Mouse (Mus musculus): ENCODE data around the gene Bcl11a.
"Not testable (repeated sequence)": the region's sequence is repeated elsewhere in the genome, so short reads cannot be mapped to it uniquely, and the experiment has no call there.

The Bcl11a gene

DNA sequence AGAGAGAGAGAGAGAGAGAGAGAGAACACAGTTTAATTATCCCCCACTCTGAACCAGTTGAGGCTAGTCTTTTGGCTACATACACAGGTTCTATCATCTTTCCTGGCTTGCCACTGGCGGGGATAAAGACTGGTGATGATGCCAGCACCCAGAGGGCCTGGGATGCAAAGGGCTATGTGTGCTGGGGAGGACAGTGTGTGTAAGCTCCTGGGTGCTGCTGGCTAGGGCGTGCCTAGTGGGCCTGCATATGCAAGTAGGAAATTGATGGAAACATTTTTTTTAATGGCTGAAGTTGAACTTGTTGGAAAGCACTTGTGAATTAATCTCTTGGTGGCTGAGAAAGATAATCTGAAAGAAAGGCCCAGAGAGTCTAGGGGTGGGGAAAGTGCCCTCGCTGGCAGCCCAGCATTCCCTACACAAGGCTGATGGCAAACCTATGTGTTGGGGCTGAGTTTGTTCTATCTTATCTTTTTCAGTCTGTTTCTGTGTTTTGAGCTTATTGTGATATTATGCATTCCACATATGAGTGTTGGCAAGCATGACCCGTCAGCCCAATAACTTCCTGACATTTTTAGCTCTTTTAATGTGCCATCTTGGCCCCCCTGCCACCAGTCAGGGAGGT is 22.7 kb downstream of the Bcl11a start:
- DNase-seq (ENCODE audit: low spot score in 2 of 2): no peak

- no peak for DNase-seq (ENCODE audit: low spot score in 2 of 2)
Measured at GRCm38 (mm10) chr11:24101625-24102024, 23.8 kb downstream of the Bcl11a start.

- DNase-seq (ENCODE audit: low spot score in 2 of 2): no peak
Measured at GRCm38 (mm10) chr11:24102372-24102771, 24.5 kb downstream of the Bcl11a start.

GRCm38 (mm10) chr11:24103128-24103742 is 25.4 kb downstream of the Bcl11a start:
- DNase-seq (ENCODE audit: low spot score in 2 of 2): no peak

GRCm38 (mm10) chr11:24107414-24107813 is 29.6 kb downstream of the Bcl11a start:
- no peak for DNase-seq (ENCODE audit: low spot score in 2 of 2)

GRCm38 (mm10) chr11:24108974-24109373 is 31.1 kb downstream of the Bcl11a start:
- no peak for DNase-seq (ENCODE audit: low spot score in 2 of 2)

- DNase-seq (ENCODE audit: low spot score in 2 of 2): no peak
Measured at GRCm38 (mm10) chr11:24109388-24109787, 31.5 kb downstream of the Bcl11a start.

- no peak for DNase-seq (ENCODE audit: low spot score in 2 of 2)
Measured at GRCm38 (mm10) chr11:24110113-24110512, 32.3 kb downstream of the Bcl11a start.

DNA sequence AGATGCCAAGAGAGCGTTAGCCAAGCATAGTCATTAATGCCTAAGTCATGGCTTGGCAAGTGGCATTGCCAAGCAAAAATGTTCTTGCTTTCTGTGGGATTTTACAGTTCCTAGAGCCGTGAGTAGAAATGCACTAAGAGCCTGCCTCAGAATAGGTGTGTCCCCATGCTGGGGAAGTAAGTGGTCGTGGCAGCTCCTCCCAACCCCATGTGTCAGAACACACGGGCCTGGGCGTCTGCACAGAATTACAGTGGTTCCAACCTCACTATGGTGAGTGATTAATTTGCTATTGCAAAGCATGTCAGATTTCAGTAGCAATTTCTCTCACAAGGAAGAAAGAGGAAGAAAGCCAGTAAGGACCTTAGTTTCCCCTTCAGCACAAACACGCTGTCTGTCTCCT is 33.9 kb downstream of the Bcl11a start:
- DNase-seq (ENCODE audit: low spot score in 2 of 2): no peak

GRCm38 (mm10) chr11:24115017-24115752 is 37.3 kb downstream of the Bcl11a start:
- DNase-seq (ENCODE audit: low spot score in 2 of 2): no peak

DNA sequence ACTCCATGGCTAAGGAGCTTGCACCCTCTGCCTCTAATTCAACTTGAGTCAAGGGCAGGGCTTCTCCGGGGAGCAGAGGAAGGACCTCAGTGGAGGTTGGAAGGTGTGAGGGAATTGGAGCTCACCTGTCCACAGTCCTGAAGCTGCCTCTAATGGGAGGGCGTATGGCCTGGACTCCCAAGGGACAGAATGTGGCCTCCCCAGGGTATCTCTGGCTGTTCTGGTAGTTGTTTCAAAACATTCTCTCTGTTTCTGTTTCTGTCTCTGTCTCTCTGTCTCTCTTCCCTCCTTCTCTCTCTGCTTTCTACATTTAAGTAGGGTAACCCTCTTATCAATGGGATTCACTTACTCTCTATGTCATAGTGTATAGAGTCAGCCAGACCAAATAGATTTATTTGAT is 38.2 kb downstream of the Bcl11a start:
- no peak for DNase-seq (ENCODE audit: low spot score in 2 of 2)

DNA sequence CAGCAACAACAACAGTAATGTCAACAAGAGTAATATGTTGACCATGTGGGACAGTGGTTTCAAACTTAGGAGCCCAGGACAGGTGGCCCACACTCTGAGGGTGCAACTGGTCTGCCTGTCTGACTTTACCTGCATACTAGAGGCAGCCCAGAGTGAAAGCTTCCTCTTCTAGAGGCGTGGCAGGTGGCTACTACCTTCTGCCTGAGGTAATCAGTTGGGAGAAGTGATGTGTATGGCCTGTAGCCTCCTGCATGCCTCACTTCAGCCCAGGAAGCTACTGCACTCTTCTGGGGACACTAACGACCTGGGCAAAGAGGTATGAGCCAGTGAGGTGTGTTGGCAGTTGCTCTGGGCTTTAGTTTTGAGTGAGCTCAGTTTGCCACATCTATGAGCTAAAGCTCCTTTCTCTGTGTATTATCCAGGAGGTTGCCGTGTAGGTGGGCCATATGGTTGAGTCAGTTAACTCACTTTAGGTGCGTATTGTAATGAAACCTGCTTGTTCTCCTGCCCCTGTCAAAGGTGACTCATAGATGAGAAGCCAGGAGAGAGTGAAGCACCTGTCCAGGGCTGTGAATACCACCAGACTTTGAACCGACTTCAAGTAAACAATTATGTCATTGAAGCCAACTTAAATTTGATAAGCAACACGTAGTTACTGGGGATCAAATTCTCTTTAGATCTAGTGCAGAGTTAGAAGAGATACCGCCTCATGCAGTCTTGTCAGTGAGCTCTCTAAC is 38.9 kb downstream of the Bcl11a start:
- DNase-seq (ENCODE audit: low spot score in 2 of 2): no peak

GRCm38 (mm10) chr11:24121136-24121535 is 43.3 kb downstream of the Bcl11a start:
- no peak for DNase-seq (ENCODE audit: low spot score in 2 of 2)

DNA sequence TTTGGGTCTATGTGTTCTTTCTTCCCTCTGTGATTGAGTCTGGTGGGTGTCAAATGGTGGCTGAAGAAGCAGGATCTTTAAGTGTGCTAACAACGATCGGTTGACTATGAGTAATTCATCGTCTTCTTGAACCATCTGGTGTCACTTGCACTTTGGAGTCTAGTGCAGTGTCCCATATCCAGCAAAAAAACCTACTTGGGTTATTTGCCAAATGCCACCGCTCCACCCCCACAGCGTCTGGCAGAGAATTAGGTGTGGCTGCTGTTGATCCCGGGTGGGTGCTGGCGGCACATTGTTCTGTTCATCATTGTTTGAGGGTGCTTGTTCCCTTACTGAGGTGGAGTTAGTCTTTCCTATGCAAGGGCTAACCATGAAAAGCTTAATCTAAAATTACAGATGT is 45.0 kb downstream of the Bcl11a start:
- DNase-seq (ENCODE audit: low spot score in 2 of 2): no peak

DNA sequence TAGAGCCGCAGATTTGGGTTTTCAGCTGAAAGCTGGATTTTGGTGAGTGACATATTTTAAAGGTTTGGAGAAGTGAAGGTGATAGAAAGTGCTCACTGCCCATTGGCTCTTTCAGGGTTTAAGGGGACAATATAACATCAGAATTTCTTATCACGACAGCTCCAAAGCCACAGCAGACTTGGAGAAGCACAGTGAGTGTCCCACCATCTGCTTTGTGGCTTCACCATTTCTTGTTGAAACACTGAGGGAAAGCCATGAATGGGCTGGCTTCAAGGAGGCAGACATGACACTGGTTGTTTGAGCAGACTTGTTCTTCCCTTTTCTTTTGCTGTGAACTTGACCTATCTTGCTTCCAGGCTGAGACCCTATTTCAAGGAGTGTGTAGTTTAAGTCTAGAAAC is 46.1 kb downstream of the Bcl11a start:
- no peak for DNase-seq (ENCODE audit: low spot score in 2 of 2)

GRCm38 (mm10) chr11:24125098-24125497 is 47.2 kb downstream of the Bcl11a start:
- DNase-seq (ENCODE audit: low spot score in 2 of 2): peak; percentile 68 to 72

DNA sequence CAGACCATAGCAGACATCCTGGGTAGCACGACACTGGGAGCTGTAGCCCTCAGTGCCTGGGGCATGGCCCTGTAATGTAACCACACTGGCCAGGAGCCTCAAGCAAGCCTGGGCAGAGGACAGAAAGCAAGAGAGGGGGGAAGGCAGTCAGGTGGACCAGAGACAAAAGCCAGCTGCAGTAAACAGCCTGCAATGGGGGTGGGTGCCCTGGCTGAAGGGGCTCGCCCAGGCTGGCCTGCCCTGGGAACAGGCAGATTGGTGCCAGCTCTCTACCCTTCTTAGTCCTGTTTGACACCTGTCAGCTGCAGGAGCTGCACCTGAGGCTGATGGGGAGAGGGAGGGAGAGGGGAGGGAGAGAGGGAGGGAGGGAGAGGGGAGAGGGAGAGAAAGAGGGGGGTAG is 50.1 kb downstream of the Bcl11a start:
- DNase-seq (ENCODE audit: low spot score in 2 of 2): no peak

DNA sequence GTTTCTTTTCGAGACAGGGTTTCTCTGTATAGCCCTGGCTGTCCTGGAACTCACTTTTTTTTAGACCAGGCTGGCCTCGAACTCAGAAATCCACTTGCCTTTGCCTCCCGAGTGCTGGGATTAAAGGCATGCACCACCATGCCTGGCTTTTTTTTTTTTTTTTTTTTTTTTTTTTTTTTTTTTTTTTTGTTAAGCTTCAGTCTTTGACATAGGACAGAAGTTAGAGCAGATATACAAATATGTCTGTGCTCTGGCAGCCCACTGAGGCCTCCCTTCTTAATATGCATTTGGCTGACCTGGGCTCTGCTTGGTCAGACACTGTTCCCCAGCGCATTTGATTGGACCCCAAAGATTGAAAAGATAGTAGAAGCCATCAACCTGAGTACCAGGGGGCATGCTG is 51.0 kb downstream of the Bcl11a start:
- DNase-seq (ENCODE audit: low spot score in 2 of 2): not testable (repeated sequence)

- no peak for DNase-seq (ENCODE audit: low spot score in 2 of 2)
Measured at GRCm38 (mm10) chr11:24129358-24130185, 51.7 kb downstream of the Bcl11a start.

GRCm38 (mm10) chr11:24130186-24130760 is 52.4 kb downstream of the Bcl11a start:
- DNase-seq (ENCODE audit: low spot score in 2 of 2): no peak

DNA sequence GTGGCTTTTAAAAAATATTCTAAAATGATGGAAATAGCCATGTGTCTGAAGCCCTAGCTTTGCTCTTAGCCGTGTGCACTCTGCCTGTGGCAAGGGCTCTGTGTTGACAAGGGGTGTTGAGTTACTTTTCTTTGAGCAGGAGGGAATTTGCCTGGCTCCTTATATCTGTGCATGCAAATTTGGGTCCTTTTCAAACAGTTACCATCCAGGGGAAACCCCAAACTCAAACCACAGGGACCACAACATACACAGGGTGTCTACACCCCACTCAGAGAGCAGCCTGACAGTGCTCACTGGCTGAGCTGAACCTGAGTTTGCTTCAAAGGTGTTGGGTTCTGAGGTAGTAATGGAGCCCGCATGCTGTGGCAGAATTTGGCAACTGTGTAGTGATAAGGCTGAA is 54.0 kb downstream of the Bcl11a start:
- DNase-seq (ENCODE audit: low spot score in 2 of 2): no peak

Measured in frontal cortex, postnatal 36 days (tissue).